Mouse (Mus musculus): ENCODE results near the gene Ctcfl.

Gene Ctcfl

DNA sequence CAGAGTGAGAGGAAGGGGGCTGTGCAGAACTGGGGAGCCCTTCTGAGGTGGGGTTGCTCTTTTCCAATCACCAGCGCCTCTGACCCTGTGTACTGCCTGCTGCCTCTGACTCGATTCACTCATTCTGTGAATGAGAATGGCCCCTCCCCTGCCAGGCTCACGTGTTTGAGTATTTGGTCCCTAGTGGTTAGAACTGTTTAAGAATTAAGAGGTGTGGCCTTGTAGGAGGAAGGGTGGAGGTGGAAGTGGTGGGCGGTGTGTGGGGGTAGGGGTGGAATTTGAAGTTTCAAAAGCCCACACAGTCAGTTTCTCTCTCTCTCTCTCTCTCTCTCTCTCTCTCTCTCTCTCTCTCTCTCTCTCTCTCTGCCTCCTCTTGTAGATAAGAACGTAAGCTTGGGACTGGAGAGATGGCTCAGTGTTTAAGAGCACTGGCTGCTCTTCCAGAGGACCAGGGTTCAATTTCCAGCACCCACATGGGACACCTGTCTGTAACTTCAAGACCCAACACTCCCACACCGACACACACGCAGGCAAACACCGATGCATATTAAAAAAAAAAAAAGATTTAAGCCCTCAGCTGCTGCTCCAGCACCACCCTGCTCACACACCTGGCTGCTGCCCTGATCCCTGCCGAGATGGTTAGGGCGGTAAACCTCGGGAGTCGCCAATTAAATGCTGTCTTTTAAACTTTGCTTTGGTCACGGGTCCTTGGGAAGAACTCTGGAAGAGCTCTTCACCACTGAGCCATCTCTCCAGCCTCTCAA, 35.4 kb downstream of the Ctcfl start:
- peak; percentile 35 for DNase-seq (ENCODE audit: low spot score)

DNA sequence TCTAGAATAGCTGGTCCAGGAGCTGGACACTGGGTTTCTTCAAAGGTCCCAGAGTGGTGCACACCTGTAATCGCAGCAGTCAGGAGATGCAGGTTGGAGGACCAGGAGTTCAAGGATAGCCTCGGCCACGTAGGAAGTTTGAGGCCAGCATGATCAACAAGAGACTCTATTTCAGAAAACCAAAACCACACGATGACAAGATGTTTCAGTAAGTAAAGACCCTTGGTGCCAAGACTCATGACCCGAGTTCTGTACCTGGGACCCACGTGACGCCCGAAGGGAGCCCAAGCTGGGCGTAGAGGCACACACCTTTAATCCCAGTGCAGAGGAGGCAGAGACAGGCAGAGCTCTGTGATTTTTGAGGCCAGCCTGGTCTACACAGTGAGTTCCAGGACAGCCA, 36.2 kb downstream of the Ctcfl start:
- no peak for DNase-seq (ENCODE audit: low spot score)

GRCm38 (mm10) chr2:173082706-173083105, 36.6 kb downstream of the Ctcfl start:
- no peak for DNase-seq (ENCODE audit: low spot score)

DNA sequence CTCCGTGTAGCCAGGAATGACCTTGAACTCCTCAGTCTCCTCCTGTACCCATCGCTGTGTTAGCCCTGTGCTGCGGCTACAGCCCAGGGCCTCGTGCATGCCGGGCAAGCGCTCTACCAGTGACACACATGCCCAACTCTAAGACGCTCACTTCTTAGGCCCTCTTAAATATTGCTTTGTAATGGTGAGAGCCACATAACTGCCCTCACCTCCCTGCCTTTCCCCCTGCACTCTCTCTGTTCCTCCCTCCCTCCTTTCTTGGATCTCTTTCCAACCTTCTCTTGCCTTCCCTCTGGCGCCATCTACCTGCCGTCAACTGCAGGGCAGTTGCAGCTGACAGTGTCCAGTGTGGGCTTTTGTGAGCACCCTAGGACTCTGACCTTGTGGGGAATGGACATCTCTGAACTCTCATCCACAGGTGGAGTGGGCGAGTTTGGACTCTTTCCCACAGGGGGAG, 38.5 kb downstream of the Ctcfl start:
- peak; percentile 85 for DNase-seq (ENCODE audit: low spot score)

GRCm38 (mm10) chr2:173079766-173080549, 39.4 kb downstream of the Ctcfl start:
- no peak for DNase-seq (ENCODE audit: low spot score)

DNA sequence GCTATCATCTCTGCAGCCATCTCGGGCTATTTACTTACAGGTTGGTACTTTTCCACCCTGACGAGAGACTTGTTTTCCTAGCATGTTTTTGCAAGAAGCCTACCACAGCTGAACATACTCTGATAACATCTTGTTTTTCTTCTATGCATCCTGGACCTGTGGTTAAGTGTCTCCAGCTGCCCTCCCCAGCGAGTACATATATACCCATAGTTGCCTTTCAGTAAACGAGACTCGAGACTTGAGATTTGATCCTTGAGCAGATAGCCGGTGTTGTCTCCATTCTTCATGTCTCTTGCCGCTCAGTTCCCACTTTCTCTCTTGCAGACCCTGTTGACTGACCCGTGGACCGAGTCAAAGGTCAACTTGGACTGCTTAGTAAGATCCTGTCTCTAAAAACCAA, 42.4 kb downstream of the Ctcfl start:
- DNase-seq (ENCODE audit: low spot score), result no peak

DNA sequence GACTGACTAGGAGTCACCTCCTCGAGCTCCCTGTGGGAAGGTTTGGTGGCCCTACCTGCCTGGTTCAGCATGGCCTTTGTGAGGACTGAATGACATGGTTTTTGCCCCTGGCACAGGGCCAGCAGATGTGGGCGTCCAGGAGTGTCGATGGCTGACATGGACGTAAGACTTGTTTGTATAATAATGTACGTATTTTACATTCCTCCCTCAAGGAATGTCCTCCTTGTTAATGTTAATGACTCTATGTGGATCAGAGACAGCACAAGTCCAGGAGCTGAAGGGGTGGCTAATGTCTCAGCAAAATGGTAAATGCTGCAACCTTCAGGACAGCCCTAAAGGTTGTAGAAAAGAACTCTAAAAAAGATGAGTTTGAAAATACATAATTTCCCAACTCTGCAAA, 45.7 kb downstream of the Ctcfl start:
- no peak for DNase-seq (ENCODE audit: low spot score)

DNA sequence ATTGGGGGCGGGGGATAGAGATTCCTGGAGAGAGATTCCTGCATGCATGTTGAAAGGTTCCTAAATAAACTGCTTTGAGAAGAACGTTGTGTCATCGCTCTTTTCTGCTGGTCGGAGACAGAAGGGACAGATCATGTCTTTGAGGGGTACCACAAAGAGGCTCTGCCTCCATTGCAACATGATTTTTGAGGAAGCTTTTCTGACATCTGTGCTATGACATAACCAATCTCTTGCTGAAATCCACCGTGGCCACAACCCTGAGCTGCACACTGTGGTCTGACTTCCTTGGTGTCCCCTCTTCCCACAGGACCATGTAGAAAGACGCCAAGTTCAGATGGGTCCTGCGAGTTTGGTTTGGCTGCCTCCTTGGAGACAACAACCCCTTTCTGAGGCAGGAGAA, 46.4 kb downstream of the Ctcfl start:
- no peak for DNase-seq (ENCODE audit: low spot score)

DNA sequence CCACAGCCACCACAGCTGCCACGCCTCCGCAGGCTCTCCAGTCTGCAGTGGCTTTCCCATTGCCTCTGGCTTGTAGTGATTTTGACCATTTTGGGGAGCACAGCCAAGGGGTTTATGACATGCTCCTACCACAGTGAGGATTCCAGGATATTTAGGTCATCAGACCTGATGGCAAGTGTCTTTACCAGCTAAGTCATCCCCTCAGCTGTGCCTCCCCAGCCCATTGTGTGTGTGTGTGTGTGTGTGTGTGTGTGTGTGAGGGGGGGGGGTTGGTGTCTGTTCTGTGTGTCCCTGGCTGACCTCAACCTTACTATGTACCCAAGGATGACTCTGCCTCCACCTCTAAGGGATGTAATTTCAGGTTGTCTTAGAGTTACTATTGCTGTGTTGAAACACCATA, 54.5 kb downstream of the Ctcfl start:
- no peak for DNase-seq (ENCODE audit: low spot score)

GRCm38 (mm10) chr2:173063219-173063618, 56.1 kb downstream of the Ctcfl start:
- DNase-seq (ENCODE audit: low spot score), result no peak

DNA sequence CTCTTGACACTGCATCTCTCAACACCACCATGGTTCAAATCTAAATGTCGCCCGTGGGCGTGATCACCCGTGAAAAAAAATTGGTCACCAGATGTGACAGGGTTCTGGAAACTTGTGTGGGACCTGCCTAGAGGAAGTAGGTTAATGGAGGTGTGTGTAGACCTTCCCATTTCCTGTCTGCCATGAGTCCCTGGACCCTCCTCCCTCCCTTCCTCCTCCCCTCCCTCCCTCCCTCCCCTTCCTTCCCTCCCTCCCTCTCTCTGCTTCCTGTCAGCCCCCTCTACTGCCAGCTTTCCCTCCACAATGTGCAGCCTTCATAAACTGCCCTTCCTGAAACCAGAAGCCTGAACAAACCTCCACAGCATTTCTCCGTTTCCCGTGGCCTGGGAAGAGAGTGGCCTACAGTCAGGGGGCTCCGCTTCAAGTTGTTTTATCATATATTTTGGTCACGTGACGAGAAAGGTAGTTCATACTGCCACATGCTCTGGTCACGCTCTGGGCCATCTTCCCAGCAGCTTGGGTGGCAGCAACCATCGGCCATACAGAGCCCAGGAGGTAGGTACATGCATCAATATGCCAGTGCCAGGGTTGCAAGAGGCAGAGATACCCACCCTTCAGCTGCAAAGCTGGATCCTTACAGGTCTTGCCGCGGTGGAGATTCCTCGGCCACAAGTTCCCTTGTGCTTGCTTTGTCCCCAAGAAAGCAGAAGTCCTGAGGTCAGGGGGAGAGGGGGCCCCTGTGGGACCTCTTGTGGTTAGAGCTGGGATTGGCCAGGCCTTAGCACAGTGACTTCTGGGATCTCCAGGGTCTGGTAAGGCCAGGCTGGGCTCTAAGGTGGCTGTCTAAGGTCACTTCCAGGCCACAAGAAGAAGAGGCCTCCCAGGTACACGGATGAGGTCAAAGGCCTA, 57.6 kb downstream of the Ctcfl start:
- no peak for DNase-seq (ENCODE audit: low spot score)

DNA sequence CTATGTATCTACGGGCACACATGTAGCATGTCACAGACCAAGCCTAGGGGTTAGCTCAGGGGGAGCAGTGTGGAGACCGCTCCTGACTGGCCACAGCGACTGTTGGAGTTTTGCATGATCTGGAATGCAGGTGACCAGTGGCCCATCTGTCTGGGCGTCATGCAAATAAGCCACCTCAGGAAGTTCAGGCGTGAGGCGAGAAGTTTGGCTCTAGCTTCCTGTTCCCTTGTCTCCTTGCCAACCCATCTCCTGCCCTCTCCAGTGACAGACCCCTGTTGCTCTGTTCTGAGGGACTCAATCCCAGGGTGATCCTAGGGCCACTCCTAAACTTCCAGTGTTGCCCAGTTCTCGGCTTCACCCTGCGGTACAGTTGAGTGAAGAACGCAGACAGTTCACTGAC, 58.9 kb downstream of the Ctcfl start:
- DNase-seq (ENCODE audit: low spot score), result no peak

DNA sequence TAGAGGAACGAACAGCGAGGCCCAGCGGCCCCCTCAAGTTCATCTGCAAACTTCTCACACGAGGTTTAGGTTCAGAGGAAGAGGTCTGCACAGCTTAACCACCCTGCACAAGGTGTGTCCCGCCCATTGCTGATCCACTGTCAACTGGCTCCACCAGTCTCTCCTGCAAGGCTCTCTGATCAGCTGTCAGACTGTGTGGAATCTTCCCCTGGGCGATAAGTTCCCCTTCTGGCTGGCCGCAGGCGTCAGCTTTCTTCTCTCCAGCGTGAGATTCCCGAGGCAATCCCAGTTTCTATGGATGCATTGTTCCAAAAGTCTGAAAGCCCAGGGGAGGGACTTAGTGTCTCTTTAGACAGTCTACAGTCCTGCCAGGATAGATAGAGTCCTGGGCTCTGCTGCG, 61.1 kb downstream of the Ctcfl start:
- no peak for DNase-seq (ENCODE audit: low spot score)

- no peak for DNase-seq (ENCODE audit: low spot score)
Observed at GRCm38 (mm10) chr2:173057623-173058022, 61.7 kb downstream of the Ctcfl start.

GRCm38 (mm10) chr2:173056882-173057315, 62.4 kb downstream of the Ctcfl start:
- DNase-seq (ENCODE audit: low spot score), result no peak

DNA sequence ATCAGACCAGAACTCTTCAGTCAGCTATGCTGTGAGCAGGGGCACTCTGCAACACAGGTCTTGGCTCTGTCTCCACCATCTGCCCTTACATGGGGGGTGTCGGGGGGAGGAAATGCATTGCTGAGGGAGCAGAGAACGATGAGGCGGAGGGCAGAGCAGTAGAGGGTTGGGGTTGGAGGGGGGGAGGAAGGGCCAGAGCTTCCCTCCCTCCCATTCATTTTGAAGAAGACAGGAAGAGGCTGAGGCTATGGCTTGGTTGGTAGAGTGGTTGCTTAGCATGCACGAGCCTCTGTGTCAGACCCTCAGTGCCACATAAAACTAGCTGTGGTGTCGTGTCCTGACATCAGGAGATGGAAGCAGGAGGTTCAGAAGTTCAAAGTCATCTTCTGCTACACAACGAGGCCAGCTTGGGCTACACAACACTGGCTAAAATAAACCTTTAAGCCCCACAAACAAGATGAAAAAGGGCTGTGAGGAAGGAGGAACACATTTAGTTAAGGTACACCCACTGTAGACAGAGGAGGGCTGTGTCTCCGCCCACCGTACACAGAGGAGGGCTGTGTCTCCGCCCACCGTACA, 62.9 kb downstream of the Ctcfl start:
- no peak for DNase-seq (ENCODE audit: low spot score)

DNA sequence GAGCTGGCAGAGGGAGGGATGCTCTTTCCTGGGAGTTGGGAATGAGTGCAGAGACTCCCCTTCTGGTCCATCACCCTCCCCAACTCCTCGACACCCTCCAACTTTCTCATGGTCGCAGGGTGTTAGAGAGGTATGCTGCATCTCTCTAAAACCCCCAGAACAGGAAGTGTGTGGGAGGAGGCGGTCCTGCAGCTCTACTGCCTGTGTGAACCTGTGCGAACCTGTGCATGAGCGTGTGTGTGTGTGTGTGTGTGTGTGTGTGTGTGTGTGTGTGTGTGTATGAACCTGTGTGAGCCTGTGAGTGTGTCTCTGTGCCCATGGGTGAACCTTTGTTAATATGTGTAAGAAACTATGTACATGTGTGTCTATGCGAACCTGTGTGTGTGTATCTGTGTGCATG, 65.5 kb downstream of the Ctcfl start:
- no peak for DNase-seq (ENCODE audit: low spot score)

GRCm38 (mm10) chr2:173052881-173053280, 66.4 kb downstream of the Ctcfl start:
- DNase-seq (ENCODE audit: low spot score), result no peak

DNA sequence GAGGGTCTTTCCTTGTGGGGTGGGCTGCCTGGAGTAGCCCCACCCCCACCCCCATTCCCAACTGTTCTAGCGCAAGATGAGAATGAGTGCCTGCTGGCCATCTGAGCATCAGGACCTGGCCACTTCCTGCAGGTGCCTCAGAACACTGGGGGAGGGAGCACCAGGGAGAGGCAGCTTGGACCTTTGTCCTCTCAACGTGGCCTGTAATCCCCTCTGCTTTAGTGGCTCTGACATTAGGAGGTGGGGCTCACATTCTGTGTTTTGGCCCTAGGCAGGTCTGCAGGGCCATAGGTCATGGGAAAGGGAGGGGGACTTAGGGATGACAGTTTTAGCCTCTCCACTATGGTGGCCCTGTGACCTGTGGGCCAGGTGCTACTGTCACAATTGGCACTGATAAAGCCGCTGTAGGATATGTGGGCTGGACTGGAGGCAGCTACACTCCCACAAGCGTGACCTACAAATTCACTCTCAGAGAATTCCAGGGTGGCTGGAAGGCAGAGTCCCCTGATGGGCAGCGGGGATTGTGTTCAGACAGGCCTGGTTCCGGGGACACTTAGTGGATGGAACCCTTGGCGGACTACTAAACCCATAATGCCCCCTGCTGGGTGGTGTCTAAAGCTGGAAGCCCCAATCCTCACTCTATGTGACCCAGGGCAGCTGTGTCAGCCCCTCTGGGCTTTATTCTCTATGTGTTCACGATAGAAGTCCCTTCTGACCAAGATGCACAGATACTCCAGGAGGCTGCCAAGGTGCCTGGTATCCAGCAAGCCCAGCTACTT, 68.5 kb downstream of the Ctcfl start:
- DNase-seq (ENCODE audit: low spot score), result peak; percentile 60

- no peak for DNase-seq (ENCODE audit: low spot score)
Observed at GRCm38 (mm10) chr2:173049817-173050216, 69.5 kb downstream of the Ctcfl start.

- no peak for DNase-seq (ENCODE audit: low spot score)
Observed at GRCm38 (mm10) chr2:173049231-173049630, 70.1 kb downstream of the Ctcfl start.

Data from retina, embryonic 14.5 days (tissue).